Mouse (Mus musculus): ENCODE measurements at regions not wholly inside any gene's neighbourhood (a gene's known extent, or its start where the extent isn't known, plus 50 kb on each side); places are given as distances from the start of the nearest gene placed in this dataset.

GRCm38 (mm10) chr5:111975686-111976085 lies 242.0 kb downstream of the Gm26897 start:
- H3K4me1 ChIP-seq, result no peaks in the 10 kb centered on the region
- no peaks in the 10 kb centered on the region for H3K27me3 ChIP-seq (replicated peaks)
- no peak overlapping the region for H3K4me3 ChIP-seq
- no peak overlapping the region for H3K4me2 ChIP-seq
- 31% methylated on average over 7 of the region's 7 CpGs for WGBS
- H3K9ac ChIP-seq, result no peak overlapping the region
- H3K27ac ChIP-seq, result no peak overlapping the region
- no peaks in the 10 kb centered on the region for H3K36me3 ChIP-seq (replicated peaks)
- ATAC-seq (replicated peaks), result no peak
- no peaks in the 10 kb centered on the region for H3K9me3 ChIP-seq

GRCm38 (mm10) chr5:111979601-111980000 lies 245.9 kb downstream of the Gm26897 start:
- Histone ChIP-seq H3K4me3 (no peak overlapping the region), H3K36me3 (replicated peaks) (no peaks in the 10 kb centered on the region)
- 95% methylated on average over 3 of the region's 3 CpGs for WGBS

GRCm38 (mm10) chr5:111982106-111982505 lies 248.4 kb downstream of the Gm26897 start:
- H3K4me3 ChIP-seq, result no peak overlapping the region
- H3K27ac ChIP-seq, result no peak overlapping the region
- no peak overlapping the region for H3K4me2 ChIP-seq
- H3K4me1 ChIP-seq, result no peaks in the 10 kb centered on the region
- WGBS, result 96% methylated on average over 2 of the region's 2 CpGs
- H3K9ac ChIP-seq, result no peak overlapping the region
- H3K9me3 ChIP-seq, result no peaks in the 10 kb centered on the region
- no peaks in the 10 kb centered on the region for H3K36me3 ChIP-seq (replicated peaks)
- no peak for ATAC-seq (replicated peaks)
- H3K27me3 ChIP-seq (replicated peaks), result no peaks in the 10 kb centered on the region

More at GRCm38 (mm10) chr5:111979601-111980000, 245.9 kb downstream of the Gm26897 start:
- no peaks in the 10 kb centered on the region for H3K4me1 ChIP-seq
- ATAC-seq (replicated peaks), result no peak
- no peaks in the 10 kb centered on the region for H3K27me3 ChIP-seq (replicated peaks)
- no peaks in the 10 kb centered on the region for H3K9me3 ChIP-seq
- no peak overlapping the region for H3K4me2 ChIP-seq
- H3K9ac ChIP-seq, result no peak overlapping the region
- H3K27ac ChIP-seq, result no peak overlapping the region

- no peaks in the 10 kb centered on the region for H3K36me3 ChIP-seq (replicated peaks)
- no peak overlapping the region for H3K27ac ChIP-seq
- WGBS, result 55% methylated on average over 8 of the region's 8 CpGs
- no peak overlapping the region for H3K4me3 ChIP-seq
- no peak for ATAC-seq (replicated peaks)
- no peaks in the 10 kb centered on the region for H3K9me3 ChIP-seq
- H3K27me3 ChIP-seq (replicated peaks), result no peaks in the 10 kb centered on the region
- H3K4me1 ChIP-seq, result no peaks in the 10 kb centered on the region
- no peak overlapping the region for H3K4me2 ChIP-seq
- no peak overlapping the region for H3K9ac ChIP-seq
Observed at GRCm38 (mm10) chr5:111985997-111986396, 252.3 kb downstream of the Gm26897 start.

GRCm38 (mm10) chr5:111987036-111987435 lies 253.3 kb downstream of the Gm26897 start:
- H3K4me3 ChIP-seq, result no peak overlapping the region
- no peak overlapping the region for H3K9ac ChIP-seq
- H3K4me1 ChIP-seq, result no peaks in the 10 kb centered on the region
- 56% methylated on average over 6 of the region's 6 CpGs for WGBS
- no peak overlapping the region for H3K4me2 ChIP-seq
- no peaks in the 10 kb centered on the region for H3K9me3 ChIP-seq
- H3K27ac ChIP-seq, result no peak overlapping the region
- no peaks in the 10 kb centered on the region for H3K27me3 ChIP-seq (replicated peaks)
- no peak for ATAC-seq (replicated peaks)
- no peaks in the 10 kb centered on the region for H3K36me3 ChIP-seq (replicated peaks)

GRCm38 (mm10) chr5:111991805-111992204 lies 258.1 kb downstream of the Gm26897 start:
- H3K9me3 ChIP-seq, result no peaks in the 10 kb centered on the region
- no peak for ATAC-seq (replicated peaks)
- no peak overlapping the region for H3K9ac ChIP-seq
- H3K36me3 ChIP-seq (replicated peaks), result no peaks in the 10 kb centered on the region
- H3K27me3 ChIP-seq (replicated peaks), result no peaks in the 10 kb centered on the region
- H3K4me1 ChIP-seq, result no peaks in the 10 kb centered on the region
- H3K4me3 ChIP-seq, result no peak overlapping the region
- WGBS, result 89% methylated on average over 10 of the region's 10 CpGs
- no peak overlapping the region for H3K4me2 ChIP-seq
- no peak overlapping the region for H3K27ac ChIP-seq

- H3K27ac ChIP-seq, result no peak overlapping the region
- H3K9ac ChIP-seq, result no peak overlapping the region
- 53% methylated on average over 7 of the region's 7 CpGs for WGBS
- H3K4me3 ChIP-seq, result no peak overlapping the region
- H3K27me3 ChIP-seq (replicated peaks), result no peaks in the 10 kb centered on the region
- ATAC-seq (replicated peaks), result no peak
- no peaks in the 10 kb centered on the region for H3K9me3 ChIP-seq
- no peaks in the 10 kb centered on the region for H3K4me1 ChIP-seq
- H3K36me3 ChIP-seq (replicated peaks), result no peaks in the 10 kb centered on the region
- no peak overlapping the region for H3K4me2 ChIP-seq
Observed at GRCm38 (mm10) chr5:111993221-111993620, 259.1 kb downstream of the Cryba4 start.

- Histone ChIP-seq H3K27me3 (replicated peaks) (no peaks in the 10 kb centered on the region), H3K4me2 (no peak overlapping the region), H3K9ac (no peak overlapping the region), H3K36me3 (replicated peaks) (no peaks in the 10 kb centered on the region), H3K4me3 (no peak overlapping the region), H3K27ac (no peak overlapping the region), H3K4me1 (no peaks in the 10 kb centered on the region), H3K9me3 (no peaks in the 10 kb centered on the region)
- ATAC-seq (replicated peaks), result no peak
- 80% methylated on average over 9 of the region's 9 CpGs for WGBS
Observed at GRCm38 (mm10) chr5:111993930-111994329, 258.4 kb downstream of the Cryba4 start.

- H3K4me3 ChIP-seq, result no peak overlapping the region
- no peak overlapping the region for H3K9ac ChIP-seq
- 54% methylated on average over 3 of the region's 3 CpGs for WGBS
- no peak overlapping the region for H3K27ac ChIP-seq
- H3K4me2 ChIP-seq, result no peak overlapping the region
- no peaks in the 10 kb centered on the region for H3K36me3 ChIP-seq (replicated peaks)
- no peaks in the 10 kb centered on the region for H3K27me3 ChIP-seq (replicated peaks)
- no peaks in the 10 kb centered on the region for H3K9me3 ChIP-seq
- peaks cover 6% of the 10 kb centered on the region for H3K4me1 ChIP-seq
- ATAC-seq (replicated peaks), result no peak
Observed at GRCm38 (mm10) chr5:111996806-111997205, 255.5 kb downstream of the Cryba4 start.

GRCm38 (mm10) chr5:112001742-112002701 lies 250.3 kb downstream of the Cryba4 start:
- ATAC-seq (replicated peaks), result peak; percentile 76
- Histone ChIP-seq H3K4me1 (peaks cover 20% of the 10 kb centered on the region), H3K36me3 (replicated peaks) (no peaks in the 10 kb centered on the region), H3K9ac (no peak overlapping the region), H3K4me2 (peak overlapping the region; percentile 10; the same call in 1 of the 2 replicates), H3K27me3 (replicated peaks) (no peaks in the 10 kb centered on the region), H3K27ac (peak overlapping the region; percentile 73), H3K4me3 (no peak overlapping the region), H3K9me3 (no peaks in the 10 kb centered on the region)
- WGBS, result 7% methylated on average over 32 of the region's 32 CpGs

GRCm38 (mm10) chr5:112002856-112003660 lies 249.3 kb downstream of the Cryba4 start:
- H3K27ac ChIP-seq, result peak overlapping the region; percentile 73
- H3K4me2 ChIP-seq, result no peak overlapping the region
- H3K9me3 ChIP-seq, result no peaks in the 10 kb centered on the region
- peaks cover 20% of the 10 kb centered on the region for H3K4me1 ChIP-seq
- 45% methylated on average over 12 of the region's 12 CpGs for WGBS
- no peak for ATAC-seq (replicated peaks)
- no peak overlapping the region for H3K4me3 ChIP-seq
- no peaks in the 10 kb centered on the region for H3K27me3 ChIP-seq (replicated peaks)
- H3K9ac ChIP-seq, result no peak overlapping the region
- H3K36me3 ChIP-seq (replicated peaks), result no peaks in the 10 kb centered on the region

GRCm38 (mm10) chr5:112004041-112004440 lies 248.3 kb downstream of the Cryba4 start:
- H3K27ac ChIP-seq, result no peak overlapping the region
- WGBS, result 82% methylated on average over 2 of the region's 3 CpGs
- H3K9ac ChIP-seq, result no peak overlapping the region
- peaks cover 20% of the 10 kb centered on the region for H3K4me1 ChIP-seq
- no peaks in the 10 kb centered on the region for H3K9me3 ChIP-seq
- H3K4me2 ChIP-seq, result no peak overlapping the region
- no peaks in the 10 kb centered on the region for H3K36me3 ChIP-seq (replicated peaks)
- H3K27me3 ChIP-seq (replicated peaks), result no peaks in the 10 kb centered on the region
- ATAC-seq (replicated peaks), result no peak
- no peak overlapping the region for H3K4me3 ChIP-seq
